ENCODE assay signal across 11 mouse cellular contexts in genomic region chr17:34881683-34882310, GRCm38 (mm10). TPM values are rescaled to one million over a fixed set of nuclear protein-coding genes. Genes with fewer than 3 reads are reported as not detected.
DNase-seq lines count a peak whose midpoint lies in the region; ATAC-seq and TF ChIP-seq lines count a peak whose summit lies in the region.
"Had no signal": no experiment of that assay in that cellular context is flagged by ENCODE, and none has a peak within 500 bp of the region (broad histone marks: within the 10 kb centered on the region; RNA-seq: fewer than 3 reads in every experiment).

TSS of gene Gm20547 (minus strand) at chr17:34882042.

- H3K27me3 ChIP-seq in heart, embryonic 15.5 days, result no peaks in the 10 kb centered on the region
- H3K27me3 ChIP-seq in heart, adult 2 months (ENCODE audit: control insufficient read depth, insufficient read depth, low read length), result no peaks in the 10 kb centered on the region
- H3K27me3 ChIP-seq in kidney, adult 2 months (replicated peaks; ENCODE audit: control insufficient read depth, insufficient read depth, low read length), result no peaks in the 10 kb centered on the region
- no peaks in the 10 kb centered on the region for H3K27me3 ChIP-seq in liver, embryonic 14.5 days (ENCODE audit: control insufficient read depth, insufficient read depth, low read length)
- H3K27me3 ChIP-seq in thymus, adult 2 months (ENCODE audit: control insufficient read depth, insufficient read depth, low read length), result no peaks in the 10 kb centered on the region

- no peak within 1 kb of the TSS for H3K27ac ChIP-seq in heart, embryonic 15.5 days
- no peak within 1 kb of the TSS for H3K27ac ChIP-seq in heart, adult 2 months
- H3K27ac ChIP-seq in bone marrow macrophage, adult 2 months (ENCODE audit: insufficient read depth, low read depth, low read length), result peak within 1 kb of the TSS; percentile 22
- H3K27ac ChIP-seq in kidney, adult 2 months (ENCODE audit: insufficient read depth, low read depth, low read length), result no peak within 1 kb of the TSS
- no peak within 1 kb of the TSS for H3K27ac ChIP-seq in liver, embryonic 14.5 days
- no peak within 1 kb of the TSS for H3K27ac ChIP-seq in thymus, adult 2 months (ENCODE audit: control insufficient read depth, insufficient read depth, low read length)

- no peak for TF ChIP-seq CTCF in heart, adult 2 months (IDR thresholded peaks at IDR 0.05)
- TF ChIP-seq CTCF in bone marrow macrophage, adult 2 months (IDR thresholded peaks at IDR 0.05; ENCODE audit: low read depth, low read length), result no peak
- no peak for TF ChIP-seq CTCF in kidney, adult 2 months (conservative IDR thresholded peaks at IDR 0.05; ENCODE audit: insufficient read depth, insufficient read length, low read depth, low read length)
- TF ChIP-seq CTCF in liver, embryonic 14.5 days (IDR thresholded peaks at IDR 0.05; ENCODE audit: low read depth), result peak; percentile 16; the same call in 1 of the 2 replicates
- no peak for TF ChIP-seq CTCF in thymus, adult 2 months (IDR thresholded peaks at IDR 0.05; ENCODE audit: borderline replicate concordance, control insufficient read depth, extremely low read depth, insufficient read depth, low read length, poor library complexity)

- no peak within 1 kb of the TSS for H3K4me3 ChIP-seq in heart, embryonic 15.5 days
- no peak within 1 kb of the TSS for H3K4me3 ChIP-seq in heart, adult 2 months
- no peak within 1 kb of the TSS for H3K4me3 ChIP-seq in bone marrow macrophage, adult 2 months (ENCODE audit: insufficient read depth, low read length)
- H3K4me3 ChIP-seq in kidney, adult 2 months (ENCODE audit: insufficient read depth, low read depth, low read length), result peak within 1 kb of the TSS; percentile 36; the same call in 1 of the 2 replicates
- H3K4me3 ChIP-seq in liver, embryonic 14.5 days (ENCODE audit: insufficient read depth in 1 of 2, low read depth in 2 of 2, low read length in 2 of 2), result peak within 1 kb of the TSS in 1 of 2 experiments; percentile 30; a peak in 2 of 4 replicates
- no peak within 1 kb of the TSS for H3K4me3 ChIP-seq in thymus, adult 2 months (ENCODE audit: control insufficient read depth, insufficient read depth, low read length)

- H3K79me2 ChIP-seq in heart, adult 2 months (replicated peaks; ENCODE audit: control insufficient read depth, insufficient read depth, low read length), result no peaks in the 10 kb centered on the region

- peak within 1 kb of the TSS; percentile 46 for H3K4me2 ChIP-seq in heart, embryonic 15.5 days
- H3K4me2 ChIP-seq in liver, embryonic 14.5 days (ENCODE audit: low read depth), result peak within 1 kb of the TSS; percentile 54

- DNase-seq in heart, adult 2 months, result no peak
- peak; percentile 61 for DNase-seq in kidney, adult 2 months
- DNase-seq in liver, embryonic 14.5 days (ENCODE audit: low read depth in 3 of 3, low spot score in 3 of 3), result no peak
- DNase-seq in right cerebral cortex, postnatal 14 days, result no peak
- DNase-seq in cerebellum, adult 9-11 months, result no peak
- DNase-seq in thymus, adult 2 months, result no peak
- DNase-seq: cerebellum, postnatal 25 days had no signal

- H3K9me3 ChIP-seq in heart, embryonic 15.5 days (replicated peaks), result no peaks in the 10 kb centered on the region
- no peaks in the 10 kb centered on the region for H3K9me3 ChIP-seq in liver, embryonic 14.5 days (ENCODE audit: control insufficient read depth, low read length)

- TF ChIP-seq EP300 in heart, adult 2 months (IDR thresholded peaks at IDR 0.05; ENCODE audit: insufficient read depth, low read depth, low read length), result no peak
- TF ChIP-seq EP300 in liver, embryonic 14.5 days (IDR thresholded peaks at IDR 0.05; ENCODE audit: low read depth), result no peak

- H3K4me1 ChIP-seq in heart, embryonic 15.5 days (replicated peaks), result peaks cover 10% of the 10 kb centered on the region
- H3K4me1 ChIP-seq in heart, adult 2 months (ENCODE audit: control insufficient read depth, insufficient read depth, low read length), result no peaks in the 10 kb centered on the region
- H3K4me1 ChIP-seq in bone marrow macrophage, adult 2 months (ENCODE audit: control insufficient read depth, insufficient read depth, low read length), result peaks cover 21% of the 10 kb centered on the region
- H3K4me1 ChIP-seq in kidney, adult 2 months (ENCODE audit: control insufficient read depth, insufficient read depth, low read length), result no peaks in the 10 kb centered on the region
- peaks cover 0 to 22% of the 10 kb centered on the region in 2 experiments; a peak in 2 of 4 replicates for H3K4me1 ChIP-seq in liver, embryonic 14.5 days (replicated peaks; ENCODE audit: control insufficient read depth in 2 of 2, insufficient read depth in 2 of 2, low read length in 1 of 2)
- H3K4me1 ChIP-seq in thymus, adult 2 months (replicated peaks; ENCODE audit: control insufficient read depth, insufficient read depth, low read length), result peaks cover 9% of the 10 kb centered on the region

- intact Hi-C loops in heart, adult 2 months (cut with DNase I), result no loop called here

- TF ChIP-seq POLR2A in heart, adult 2 months (IDR thresholded peaks at IDR 0.05; ENCODE audit: insufficient read depth, low read depth, low read length), result no peak
- TF ChIP-seq POLR2A in bone marrow macrophage, adult 2 months (IDR thresholded peaks at IDR 0.05; ENCODE audit: borderline replicate concordance, low read depth, low read length), result no peak
- no peak for TF ChIP-seq POLR2A in kidney, adult 2 months (IDR thresholded peaks at IDR 0.05; ENCODE audit: low read depth, low read length)
- no peak for TF ChIP-seq POLR2A in thymus, adult 2 months (IDR thresholded peaks at IDR 0.05; ENCODE audit: control insufficient read depth, extremely low read depth, insufficient read depth, low read length, poor library complexity)

- H3K9ac ChIP-seq in heart, embryonic 15.5 days, result no peak within 1 kb of the TSS
- H3K9ac ChIP-seq in heart, adult 2 months (ENCODE audit: low read depth, low read length), result no peak within 1 kb of the TSS
- H3K9ac ChIP-seq in liver, embryonic 14.5 days (replicated peaks), result peak within 1 kb of the TSS; percentile 15

- ATAC-seq in heart, embryonic 15.5 days (replicated peaks; ENCODE audit: insufficient number of reproducible peaks, insufficient read depth, low FRiP score, low read depth), result no peak
- ATAC-seq in liver, embryonic 14.5 days (ENCODE audit: insufficient read depth), result no peak

- H3K36me3 ChIP-seq in heart, embryonic 15.5 days, result no peaks in the 10 kb centered on the region
- H3K36me3 ChIP-seq in heart, adult 2 months (ENCODE audit: control insufficient read depth, insufficient read depth, low read length), result no peaks in the 10 kb centered on the region
- no peaks in the 10 kb centered on the region for H3K36me3 ChIP-seq in kidney, adult 2 months (ENCODE audit: control insufficient read depth, insufficient read depth, low read length)
- H3K36me3 ChIP-seq in liver, embryonic 14.5 days (replicated peaks; ENCODE audit: control insufficient read depth, insufficient read depth, low read depth), result no peaks in the 10 kb centered on the region
- no peaks in the 10 kb centered on the region for H3K36me3 ChIP-seq in thymus, adult 2 months (ENCODE audit: control insufficient read depth, insufficient read depth, low read length)

- 15% methylated on average over 15 of the region's 15 CpGs for WGBS in heart, embryonic 15.5 days
- WGBS in heart, adult 2 months, result 22% methylated on average over 15 of the region's 15 CpGs
- 24% methylated on average over 15 of the region's 15 CpGs for WGBS in kidney, adult 2 months
- 14% methylated on average over 15 of the region's 15 CpGs for WGBS in liver, embryonic 14.5 days (ENCODE audit: insufficient replicate concordance)
- WGBS in thymus, adult 2 months, result 93% methylated on average over 14 of the region's 15 CpGs

RNA-seq across cellular contexts. Expression of gene Gm20547, which starts in this region (rescaled TPM):
- not detected in 2 replicates for polyA plus RNA-seq in heart, embryonic 15.5 days (2015; fragmentation: Nextera tagmentation; extraction: Ambion mirVana)
- not detected for total RNA-seq in heart, adult 2 months (2021)
- not detected in 2 replicates for polyA plus RNA-seq in heart, adult 2 months (2012; rRNA removed)
- 0.27 TPM in 1 of 2 replicates, not detected in the other for polyA plus RNA-seq in bone marrow macrophage, adult 2 months (2012; ENCODE audit: insufficient read depth, insufficient read length, missing spikeins)
- 0.05 TPM in 1 of 2 replicates, not detected in the other for polyA plus RNA-seq in kidney, adult 2 months (2012; rRNA removed)
- polyA plus RNA-seq in liver, embryonic 14.5 days (2012; rRNA removed), result 0.02 TPM in 2 replicates
- polyA plus RNA-seq in liver, embryonic 14.5 days (2014; fragmentation: Nextera tagmentation; extraction: Ambion mirVana), result not detected in 2 replicates
- 0.03 TPM in 1 of 2 replicates, not detected in the other for polyA plus RNA-seq in thymus, adult 2 months (2012; rRNA removed)
- total RNA-seq: MEL had no signal
- polyA plus RNA-seq: gonadal fat pad, adult 2 months had no signal

Comparison
In these comparisons a context has a peak if more than half of its experiments do, and no peak if none do; other contexts are left out.
1. Peak in DNase-seq and H3K4me3 ChIP-seq in kidney, adult 2 months; RNA of the gene not detected or under 1 TPM.